Mouse (Mus musculus) small intestine, adult 2 months (tissue): ENCODE results near the gene Cers1.

Experiments used
- CTCF ChIP-seq: fragments of 200-500 bp; IDR thresholded peaks from 2 replicates; pipeline ENCODE4 v1.5.1; 2012; ENCODE audit warnings: low read depth, mild to moderate bottlenecking, control low read depth, inconsistent platforms, low read length, moderate library complexity, mixed read lengths; ENCODE audit not compliant: insufficient replicate concordance, insufficient read length; ENCODE audit errors: extremely low read depth
- POLR2A ChIP-seq: fragments of 200-500 bp; IDR thresholded peaks from 2 replicates; pipeline ENCODE4 v1.6.1; 2012; ENCODE audit warnings: low read depth, mild to moderate bottlenecking, control low read depth, inconsistent platforms, low read length, moderate library complexity

DNA sequence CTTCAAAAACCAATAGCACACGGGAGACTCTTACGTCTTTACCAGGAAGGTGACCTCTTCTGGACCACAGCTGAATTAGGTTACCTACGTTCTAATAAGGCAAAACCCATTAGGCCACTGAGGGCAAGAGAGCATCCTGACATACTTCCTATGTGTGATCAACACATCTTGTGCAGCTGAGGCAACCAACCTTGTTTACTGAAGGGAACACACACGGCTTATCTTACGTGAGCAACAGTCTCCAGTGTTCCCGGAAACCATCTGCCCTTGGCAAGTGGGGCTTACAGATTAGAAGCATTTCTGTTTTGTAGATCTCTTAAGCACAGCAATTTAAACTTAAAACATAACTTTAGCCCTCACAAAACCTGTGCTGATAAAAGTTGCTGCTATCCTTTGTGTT lies 11.9 kb downstream of the Cers1 start:
- no peak for TF ChIP-seq POLR2A
- TF ChIP-seq CTCF: no peak
